Mouse (Mus musculus) NIH3T3 (cell line): ENCODE results near the gene Itga3.

Experiments used
- DNase-seq: peaks from one replicate; pipeline ENCODE4 v3.0.0-alpha.2; 2012; ENCODE audit warnings: low read depth

The Itga3 gene

GRCm38 (mm10) chr11:95004136-95004936, 72.3 kb downstream of the Itga3 start:
- DNase-seq: peak; percentile 80

- no peak for DNase-seq
Measured at GRCm38 (mm10) chr11:95002705-95003104, 73.9 kb downstream of the Itga3 start.

GRCm38 (mm10) chr11:95001584-95002347, 74.8 kb downstream of the Itga3 start:
- DNase-seq: no peak

GRCm38 (mm10) chr11:95001058-95001457, 75.5 kb downstream of the Itga3 start:
- DNase-seq: peak; percentile 83

- DNase-seq: no peak
Measured at GRCm38 (mm10) chr11:95000548-95000947, 76.1 kb downstream of the Itga3 start.

- DNase-seq: no peak
Measured at GRCm38 (mm10) chr11:95000128-95000527, 76.5 kb downstream of the Itga3 start.

GRCm38 (mm10) chr11:94998041-94998531, 78.5 kb downstream of the Itga3 start:
- no peak for DNase-seq

- DNase-seq: no peak
Measured at GRCm38 (mm10) chr11:94997596-94997995, 79.0 kb downstream of the Itga3 start.

- DNase-seq: no peak
Measured at GRCm38 (mm10) chr11:94996984-94997383, 79.6 kb downstream of the Itga3 start.

- no peak for DNase-seq
Measured at GRCm38 (mm10) chr11:94996101-94996500, 80.5 kb downstream of the Itga3 start.

GRCm38 (mm10) chr11:94994947-94995772, 81.4 kb downstream of the Itga3 start:
- DNase-seq: no peak
